ENCODE assay signal across 8 mouse cellular contexts in genomic region chr1:165388716-165389115, GRCm38 (mm10).
DNase-seq lines count a peak whose midpoint lies in the region; ATAC-seq and TF ChIP-seq lines count a peak whose summit lies in the region.

No protein-coding gene starts in this region.

- no peaks in the 10 kb centered on the region for H3K4me1 ChIP-seq in heart, postnatal 0 days (ENCODE audit: control insufficient read depth, insufficient read depth)
- H3K4me1 ChIP-seq in bone marrow, adult 2 months (ENCODE audit: control insufficient read depth, insufficient read depth, low read length) = no peaks in the 10 kb centered on the region; the same call in 1 of the 2 replicates

- ATAC-seq in heart, postnatal 0 days (ENCODE audit: insufficient read depth, low read depth) = no peak

- H3K4me3 ChIP-seq in heart, postnatal 0 days (ENCODE audit: low read depth, low read length) = no peak overlapping the region
- H3K4me3 ChIP-seq in bone marrow, adult 2 months (replicated peaks; ENCODE audit: control insufficient read depth, low read depth, low read length) = no peak overlapping the region

- H3K36me3 ChIP-seq in heart, postnatal 0 days (replicated peaks; ENCODE audit: control insufficient read depth, insufficient read depth, low read length) = peaks cover 22% of the 10 kb centered on the region; the same call in 1 of the 2 replicates
- H3K36me3 ChIP-seq in splenic B cell, adult 2 months (ENCODE audit: control insufficient read depth, insufficient read depth, low read length, poor library complexity, severe bottlenecking) = no peaks in the 10 kb centered on the region

- TF ChIP-seq CTCF in heart, postnatal 0 days (IDR thresholded peaks at IDR 0.05; ENCODE audit: low read depth) = peak; percentile 45
- TF ChIP-seq CTCF in bone marrow, adult 2 months (IDR thresholded peaks at IDR 0.05; ENCODE audit: control insufficient read depth, insufficient read depth, low read length) = 0 out of 2 replicates have a peak, but pooled peaks have one; percentile 9

- no peaks in the 10 kb centered on the region for H3K9me3 ChIP-seq in heart, postnatal 0 days (replicated peaks; ENCODE audit: control insufficient read depth, low read length)

- 63% methylated on average over 5 of the region's 5 CpGs for WGBS in heart, postnatal 0 days
- WGBS in bone marrow, adult 2 months = 84% methylated on average over 5 of the region's 5 CpGs

- H3K9ac ChIP-seq in heart, postnatal 0 days (replicated peaks; ENCODE audit: low read depth, low read length) = no peak overlapping the region

- no peak for TF ChIP-seq POLR2A in bone marrow, adult 2 months (IDR thresholded peaks at IDR 0.05; ENCODE audit: borderline replicate concordance, control insufficient read depth, low read depth, low read length)

- H3K27me3 ChIP-seq in heart, postnatal 0 days (ENCODE audit: control insufficient read depth, insufficient read depth, low read length) = no peaks in the 10 kb centered on the region
- H3K27me3 ChIP-seq in splenic B cell, adult 2 months (ENCODE audit: control insufficient read depth, insufficient read depth, low read length, poor library complexity, severe bottlenecking) = no peaks in the 10 kb centered on the region

- DNase-seq in heart, postnatal 0 days (ENCODE audit: low spot score) = no peak
- no peak for DNase-seq in heart, adult 11 months
- peak; percentile 44 for DNase-seq in ES-CJ7 (ENCODE audit: low read depth, low spot score)
- DNase-seq in kidney, postnatal 25 days = peak; percentile 53 to 63
- DNase-seq in splenic B cell, adult 2 months (ENCODE audit: low read depth, low spot score) = peak; percentile 41
- no peak for DNase-seq in urinary bladder, postnatal 36 days (ENCODE audit: low spot score in 2 of 2)
- DNase-seq in layer of hippocampus, adult 9-11 months = no peak

- no peak for TF ChIP-seq EP300 in heart, postnatal 0 days (IDR thresholded peaks at IDR 0.05; ENCODE audit: low read depth)

- H3K4me2 ChIP-seq in heart, postnatal 0 days (ENCODE audit: low read depth, low read length) = no peak overlapping the region

- no peak overlapping the region for H3K27ac ChIP-seq in heart, postnatal 0 days (ENCODE audit: low read depth)
- H3K27ac ChIP-seq in bone marrow, adult 2 months (ENCODE audit: control insufficient read depth, insufficient read depth, low read depth, low read length, poor library complexity) = no peak overlapping the region

Comparison
In these comparisons a context has a peak if more than half of its experiments do, and no peak if none do; other contexts are left out.
1. DNase-seq: peak in ES-CJ7 (single experiment), kidney, postnatal 25 days (2 of 2) and splenic B cell, adult 2 months (single experiment); none in heart, postnatal 0 days (single experiment), heart, adult 11 months (single experiment), urinary bladder, postnatal 36 days (0 of 2) and layer of hippocampus, adult 9-11 months (single experiment).